Mouse (Mus musculus): ENCODE results near the gene Spdye4a.

DNA sequence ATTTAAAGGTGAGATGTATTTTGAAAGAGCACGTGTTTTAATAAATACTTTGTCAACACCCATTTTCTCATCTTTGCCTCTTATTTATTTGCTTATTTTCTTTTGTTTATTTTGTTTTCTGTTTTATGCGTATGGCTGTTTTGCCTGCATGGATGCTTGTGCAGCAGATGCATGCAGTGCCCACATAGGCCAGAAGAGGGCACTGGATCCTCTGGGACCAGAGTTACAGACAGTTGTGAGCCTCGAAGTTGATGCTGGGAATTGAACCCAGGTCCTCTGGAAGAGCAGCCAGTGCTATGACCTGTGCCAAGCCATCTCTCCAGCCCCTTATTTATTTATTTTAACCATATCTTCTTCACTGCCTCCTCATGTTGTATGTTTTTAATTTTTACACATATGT is 21.7 kb downstream of the Spdye4a start:
- TF ChIP-seq EP300 (IDR thresholded peaks at IDR 0.05; ENCODE audit: insufficient read depth, low read depth, low read length) (no peak), CTCF (IDR thresholded peaks at IDR 0.05) (peak; percentile 46)

All from heart, adult 2 months (tissue).